Mouse (Mus musculus) olfactory bulb, adult 2 months (tissue): ENCODE measurements around the gene E030018B13Rik. TPM values are rescaled to one million over a fixed set of nuclear protein-coding genes. Genes with fewer than 3 reads are reported as not detected.

Experiments used
- H3K27ac ChIP-seq: fragments of 200-500 bp; 2 replicates; pipeline ENCODE4 v1.5.1; 2012; ENCODE audit warnings: low read depth, low read length; ENCODE audit not compliant: insufficient read depth
- H3K4me1 ChIP-seq: fragments of 200-500 bp; 2 replicates; pipeline ENCODE4 v1.6.1; 2012; ENCODE audit warnings: low read length; ENCODE audit not compliant: control insufficient read depth, insufficient read depth
- H3K4me3 ChIP-seq: fragments of 200-500 bp; 2 replicates; pipeline ENCODE4 v1.5.1; 2012; ENCODE audit warnings: mild to moderate bottlenecking, low read depth, low read length, moderate library complexity; ENCODE audit not compliant: insufficient read depth
- CTCF ChIP-seq: fragments of 200-500 bp; IDR thresholded peaks from 2 replicates; pipeline ENCODE4 v1.5.1; 2012; ENCODE audit warnings: low read depth, mild to moderate bottlenecking, low read length, moderate library complexity; ENCODE audit not compliant: insufficient read depth
- POLR2A ChIP-seq: fragments of 200-500 bp; IDR thresholded peaks from 2 replicates; pipeline ENCODE4 v1.6.1; 2012; ENCODE audit warnings: mild to moderate bottlenecking, low read depth, low read length, moderate library complexity; ENCODE audit not compliant: insufficient read depth
- WGBS: fragments of 180-500 bp; shearing (Covaris S2); methylation state at CpG from one replicate; pipeline ENCODE4 v1.1.7; 2018; 5-methylcytosine and 5-hydroxymethylcytosine counted together
- polyA plus RNA-seq: library from polyadenylated mRNA; stranded (reverse); fragments of >200 nt; gene quantifications from 2 replicates; pipeline ENCODE4 v1.2.4, GENCODE M21; 2012; ENCODE audit warnings: low replicate concordance; ENCODE audit not compliant: missing spikeins, insufficient read depth, insufficient read length

The E030018B13Rik gene
- polyA plus RNA-seq, 1 experiment = not detected

DNA sequence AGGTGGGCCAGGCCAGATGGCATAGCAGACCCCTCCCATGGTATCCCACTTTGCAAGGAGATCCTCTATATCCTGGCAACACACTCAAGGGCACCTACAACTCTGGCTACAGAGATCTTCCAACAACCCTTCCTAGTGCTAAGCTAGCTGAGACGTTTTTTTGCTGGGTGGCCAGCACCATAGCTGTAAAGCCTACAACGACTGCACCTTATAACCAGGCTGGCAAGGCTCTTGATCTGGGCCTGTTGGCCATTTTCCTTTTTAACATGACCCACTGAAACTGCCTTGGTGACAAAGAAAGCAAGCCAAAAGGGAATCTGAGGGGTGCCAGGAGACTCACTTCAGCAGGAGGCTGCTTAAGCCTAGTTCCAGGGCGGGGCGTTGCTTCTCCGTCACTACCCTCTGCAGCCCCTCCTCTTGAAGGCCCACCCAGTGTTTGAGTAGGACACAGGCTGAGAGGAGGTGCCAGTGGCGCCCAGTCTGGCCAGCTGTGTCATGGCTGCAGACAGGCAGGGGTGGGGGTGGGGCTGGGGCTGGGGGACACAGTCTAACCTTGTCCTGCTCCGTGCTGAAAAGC lies 4.3 kb upstream of the E030018B13Rik start:
- Histone ChIP-seq H3K4me1 (peaks cover 53% of the 10 kb centered on the region), H3K27ac (peak overlapping the region; percentile 8), H3K4me3 (no peak overlapping the region)
- TF ChIP-seq CTCF (no peak), POLR2A (no peak)
- 23% methylated on average over 7 of the region's 7 CpGs for WGBS

DNA sequence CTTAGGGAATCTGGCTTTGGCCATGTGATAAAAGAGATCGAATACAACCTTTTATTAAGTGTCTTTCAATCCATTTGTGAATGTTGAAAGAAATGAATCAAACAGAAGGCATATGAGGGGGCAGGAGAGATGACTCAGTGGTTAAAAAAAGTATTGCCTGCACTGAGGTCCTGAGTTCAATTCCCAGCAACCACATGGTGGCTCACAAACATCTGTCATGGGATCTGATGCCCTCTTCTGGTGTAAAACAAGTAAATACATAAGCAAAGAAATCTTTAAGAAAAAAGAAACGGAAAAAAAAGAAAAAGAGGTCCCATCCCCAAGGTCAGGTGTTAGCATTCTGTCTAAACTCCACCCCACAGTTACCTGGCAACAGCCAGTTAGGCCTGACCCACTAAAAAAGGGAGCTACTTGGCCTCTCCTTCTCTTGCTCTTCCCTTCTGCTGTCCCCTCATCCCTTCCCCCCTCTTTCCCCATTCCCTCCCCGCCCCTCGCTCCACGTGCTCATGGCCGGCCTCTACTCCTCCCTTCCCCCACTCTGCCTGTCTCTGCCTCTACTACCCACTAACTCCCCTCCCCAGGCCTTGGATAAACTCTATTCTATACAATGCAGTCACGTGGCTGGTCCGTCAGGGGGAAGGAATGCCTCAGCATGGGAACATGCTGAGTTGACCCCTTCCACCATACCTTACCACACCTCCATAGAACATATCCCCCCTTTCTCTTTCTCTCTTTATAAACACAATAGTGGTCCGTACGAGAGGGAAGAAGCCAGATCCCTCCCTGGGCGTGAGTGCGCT lies 3.5 kb upstream of the E030018B13Rik start:
- Histone ChIP-seq H3K4me1 (peaks cover 60% of the 10 kb centered on the region), H3K27ac (no peak overlapping the region), H3K4me3 (no peak overlapping the region)
- WGBS = 66% methylated on average over 12 of the region's 12 CpGs
- TF ChIP-seq CTCF (no peak), POLR2A (no peak)

GRCm38 (mm10) chr7:63913724-63914692 lies 2.6 kb upstream of the E030018B13Rik start:
- WGBS = 56% methylated on average over 10 of the region's 10 CpGs
- no peak overlapping the region for H3K27ac ChIP-seq
- H3K4me3 ChIP-seq = no peak overlapping the region
- TF ChIP-seq CTCF (no peak), POLR2A (no peak)
- H3K4me1 ChIP-seq = peaks cover 61% of the 10 kb centered on the region

DNA sequence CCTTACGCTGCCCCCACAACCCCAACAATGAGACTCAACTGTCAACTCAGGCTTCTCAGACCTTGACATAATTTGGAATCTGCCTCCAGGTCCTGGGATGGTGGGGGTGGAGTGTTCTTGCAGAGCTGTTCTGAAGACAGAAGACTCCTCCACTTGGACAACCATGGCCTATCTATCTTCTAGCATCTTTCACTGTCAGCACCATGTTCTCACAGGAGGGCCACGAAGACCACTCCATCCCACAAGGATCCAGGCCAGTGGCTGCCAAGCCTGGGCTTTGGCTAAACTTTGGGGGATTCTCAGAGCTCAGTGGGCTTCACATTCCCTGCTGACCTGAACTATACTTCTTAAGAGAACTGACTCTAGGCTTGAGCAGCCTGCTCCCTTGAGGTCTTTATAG lies 1.8 kb upstream of the E030018B13Rik start:
- H3K4me1 ChIP-seq = peaks cover 70% of the 10 kb centered on the region
- no peak overlapping the region for H3K4me3 ChIP-seq
- WGBS = 95% methylated on average over 2 of the region's 2 CpGs
- H3K27ac ChIP-seq = no peak overlapping the region
- TF ChIP-seq POLR2A = no peak
- TF ChIP-seq CTCF = no peak

GRCm38 (mm10) chr7:63917693-63918092 lies 1.0 kb downstream of the E030018B13Rik start:
- H3K27ac ChIP-seq = 0 out of 2 replicates have a peak overlapping the region, but pooled peaks have one; percentile 6
- WGBS = 14% methylated on average over 6 of the region's 6 CpGs
- peaks cover 57% of the 10 kb centered on the region for H3K4me1 ChIP-seq
- TF ChIP-seq CTCF = no peak
- TF ChIP-seq POLR2A = no peak
- H3K4me3 ChIP-seq = no peak overlapping the region

DNA sequence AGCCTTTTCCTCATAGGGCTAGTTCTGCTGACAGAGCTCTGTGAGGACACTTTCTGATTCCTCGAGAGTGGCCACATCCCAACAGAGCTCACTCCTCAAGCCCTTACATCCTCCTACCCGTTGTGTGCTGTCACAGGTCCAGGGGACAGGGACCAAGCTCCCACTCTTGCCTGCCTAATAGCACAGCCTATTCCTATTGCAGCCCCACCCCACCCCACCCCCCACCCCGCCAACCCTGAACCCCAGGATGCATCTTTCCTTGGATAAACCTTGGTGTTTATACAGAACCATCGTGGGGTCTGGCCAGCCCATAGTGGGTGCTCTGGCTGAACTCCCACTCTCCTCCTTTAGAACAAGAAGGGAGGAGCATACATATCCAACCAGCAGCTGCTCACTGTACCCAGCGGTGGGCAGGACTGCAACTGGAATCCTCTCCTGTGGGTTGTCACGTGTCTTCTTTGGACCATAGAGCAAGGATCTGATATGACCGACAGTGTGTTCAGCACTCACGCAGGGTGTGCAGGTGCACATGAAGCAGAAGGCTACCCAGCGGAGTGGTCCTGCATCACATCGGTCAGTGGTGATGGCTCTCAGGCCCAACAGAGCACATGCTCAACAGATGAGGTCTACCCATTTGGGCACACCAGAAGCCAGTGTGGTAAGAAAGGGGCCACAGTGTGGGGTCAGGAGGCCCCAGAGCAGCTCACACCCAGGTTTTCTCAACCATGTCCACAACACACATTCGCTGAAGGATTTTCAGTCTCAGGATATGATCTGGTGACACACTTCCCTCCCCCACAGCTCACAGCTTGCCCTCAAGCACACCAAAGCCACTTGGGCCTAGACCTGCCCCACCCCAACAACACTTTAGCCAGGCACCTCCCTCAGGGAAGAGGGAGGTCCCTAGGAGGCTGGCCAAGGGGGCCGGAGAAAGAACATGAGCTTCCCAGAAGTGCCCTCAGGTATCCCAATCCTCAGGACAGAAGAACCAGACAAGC lies 2.4 kb downstream of the E030018B13Rik start:
- 64% methylated on average over 12 of the region's 12 CpGs for WGBS
- Histone ChIP-seq H3K27ac (peak overlapping the region; percentile 19; the same call in 1 of the 2 replicates), H3K4me1 (peaks cover 49% of the 10 kb centered on the region), H3K4me3 (no peak overlapping the region)
- TF ChIP-seq POLR2A = no peak
- no peak for TF ChIP-seq CTCF

DNA sequence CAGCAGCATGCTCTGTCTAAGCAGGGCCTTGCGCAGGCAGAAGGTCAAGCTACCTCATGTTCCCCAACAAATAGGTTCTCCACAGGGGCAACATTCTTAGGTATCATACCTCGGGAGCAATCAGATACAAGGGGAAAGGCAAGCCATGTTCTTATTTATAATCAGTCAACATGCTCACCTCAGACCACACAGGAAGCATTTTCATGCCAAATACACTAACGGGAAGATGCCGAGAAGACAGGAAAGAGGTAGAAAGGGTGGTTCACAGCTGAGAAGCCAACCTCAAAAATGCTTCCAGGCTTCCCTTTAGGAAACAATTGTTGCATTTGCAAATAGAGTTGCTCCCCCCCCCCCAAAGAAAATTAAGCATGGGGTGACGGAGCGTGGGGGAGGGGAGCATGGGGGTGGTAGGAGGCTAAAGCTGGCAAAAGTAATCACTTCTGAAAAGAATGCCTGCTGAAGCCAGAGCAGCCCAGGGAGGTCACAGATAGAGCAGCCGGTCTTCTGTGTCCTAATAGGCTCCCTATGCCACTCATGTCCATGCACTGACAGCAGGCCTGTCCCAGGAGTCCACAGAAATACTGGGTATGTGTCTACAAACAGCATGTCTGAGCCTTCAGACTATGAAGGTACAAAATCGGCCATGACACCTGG lies 5.4 kb downstream of the E030018B13Rik start:
- TF ChIP-seq CTCF = no peak
- TF ChIP-seq POLR2A = no peak
- H3K27ac ChIP-seq = 0 out of 2 replicates have a peak overlapping the region, but pooled peaks have one; percentile 18
- H3K4me1 ChIP-seq = peaks cover 61% of the 10 kb centered on the region
- H3K4me3 ChIP-seq = no peak overlapping the region
- 57% methylated on average over 8 of the region's 8 CpGs for WGBS
